13 mouse cellular contexts compared by ENCODE assay signal in genomic region chr7:82234010-82234897, GRCm38 (mm10).
A peak's percentile ranks its signal among the peaks of the same experiment; 100 is the strongest.
DNase-seq lines count a peak whose midpoint lies in the region; ATAC-seq lines count a peak whose summit lies in the region.
"Had no signal": no experiment of that assay in that cellular context is flagged by ENCODE, and none has a peak within 500 bp of the region (broad histone marks: within the 10 kb centered on the region; RNA-seq: fewer than 3 reads in every experiment).

No protein-coding gene starts in this region.

- 28% methylated on average over 11 of the region's 11 CpGs for WGBS in heart, embryonic 12.5 days
- 30% methylated on average over 11 of the region's 11 CpGs for WGBS in limb, embryonic 13.5 days
- WGBS in limb, embryonic 10.5 days, result 39% methylated on average over 11 of the region's 11 CpGs
- WGBS in forebrain, embryonic 11.5 days, result 54% methylated on average over 11 of the region's 11 CpGs

- ATAC-seq in heart, embryonic 12.5 days (ENCODE audit: insufficient number of reproducible peaks, low FRiP score), result peak; percentile 60
- ATAC-seq in limb, embryonic 13.5 days (ENCODE audit: low FRiP score, low read depth), result no peak
- no peak for ATAC-seq in forebrain, embryonic 11.5 days (replicated peaks; ENCODE audit: low FRiP score)

- H3K9ac ChIP-seq in heart, embryonic 12.5 days, result no peak overlapping the region
- H3K9ac ChIP-seq in limb, embryonic 13.5 days, result no peak overlapping the region
- H3K9ac ChIP-seq in forebrain, embryonic 11.5 days (ENCODE audit: low read length), result no peak overlapping the region

- no peak overlapping the region for H3K4me3 ChIP-seq in heart, embryonic 12.5 days
- H3K4me3 ChIP-seq in limb, embryonic 13.5 days, result no peak overlapping the region
- no peak overlapping the region for H3K4me3 ChIP-seq in limb, embryonic 10.5 days
- no peak overlapping the region for H3K4me3 ChIP-seq in forebrain, embryonic 11.5 days (ENCODE audit: low read depth, low read length)
- H3K4me3 ChIP-seq: erythroblast, embryonic 14.5 days; heart, embryonic 10.5 days had no signal

- H3K4me1 ChIP-seq in heart, embryonic 12.5 days (replicated peaks), result peaks cover 16% of the 10 kb centered on the region; the same call in 1 of the 2 replicates
- H3K4me1 ChIP-seq in limb, embryonic 13.5 days, result peaks cover 18% of the 10 kb centered on the region
- peaks cover 27% of the 10 kb centered on the region for H3K4me1 ChIP-seq in limb, embryonic 10.5 days
- H3K4me1 ChIP-seq in forebrain, embryonic 11.5 days (replicated peaks; ENCODE audit: control insufficient read depth, insufficient read depth, low read length), result peaks cover 3% of the 10 kb centered on the region; the same call in 1 of the 2 replicates

- H3K4me2 ChIP-seq in heart, embryonic 12.5 days, result no peak overlapping the region
- peak overlapping the region; percentile 16 for H3K4me2 ChIP-seq in limb, embryonic 13.5 days (replicated peaks)
- H3K4me2 ChIP-seq in forebrain, embryonic 11.5 days (ENCODE audit: low read depth, low read length, severe bottlenecking), result no peak overlapping the region

- DNase-seq in heart, postnatal 14 days, result no peak
- DNase-seq in limb, embryonic 10.5 days (ENCODE audit: low spot score), result no peak
- peak; percentile 86 for DNase-seq in ZHBTc4 (ENCODE audit: low read depth, low spot score)
- DNase-seq in thymus, postnatal 0 days (ENCODE audit: low spot score), result peak; percentile 71
- no peak for DNase-seq in forebrain, embryonic 11.5 days (ENCODE audit: low spot score)
- no peak for DNase-seq in layer of hippocampus, postnatal 36 days
- DNase-seq: adrenal gland, postnatal 10 days; kidney, postnatal 14 days; lung, postnatal 14 days had no signal

- H3K27ac ChIP-seq in heart, embryonic 12.5 days (ENCODE audit: poor library complexity, severe bottlenecking), result peak overlapping the region; percentile 14; the same call in 1 of the 2 replicates
- H3K27ac ChIP-seq in limb, embryonic 13.5 days, result no peak overlapping the region
- H3K27ac ChIP-seq in limb, embryonic 10.5 days, result no peak overlapping the region
- H3K27ac ChIP-seq in forebrain, embryonic 11.5 days (ENCODE audit: low read depth, low read length), result no peak overlapping the region
- H3K27ac ChIP-seq: heart, embryonic 10.5 days had no signal

- no peaks in the 10 kb centered on the region for H3K27me3 ChIP-seq in heart, embryonic 12.5 days (replicated peaks)
- H3K27me3 ChIP-seq in limb, embryonic 13.5 days, result no peaks in the 10 kb centered on the region
- H3K27me3 ChIP-seq in limb, embryonic 10.5 days (ENCODE audit: low read depth, poor library complexity, severe bottlenecking), result no peaks in the 10 kb centered on the region
- H3K27me3 ChIP-seq in forebrain, embryonic 11.5 days (ENCODE audit: control insufficient read depth, insufficient read depth, low read length), result no peaks in the 10 kb centered on the region

- no peaks in the 10 kb centered on the region for H3K9me3 ChIP-seq in heart, embryonic 12.5 days (replicated peaks)
- no peaks in the 10 kb centered on the region for H3K9me3 ChIP-seq in limb, embryonic 13.5 days
- no peaks in the 10 kb centered on the region for H3K9me3 ChIP-seq in limb, embryonic 10.5 days (replicated peaks)
- H3K9me3 ChIP-seq in forebrain, embryonic 11.5 days (ENCODE audit: control insufficient read depth, low read length), result no peaks in the 10 kb centered on the region
- H3K9me3 ChIP-seq: heart, embryonic 10.5 days had no signal

- intact Hi-C loops in heart, postnatal 14 days (cut with DNase I), result no loop called here

- no peaks in the 10 kb centered on the region for H3K36me3 ChIP-seq in heart, embryonic 12.5 days
- H3K36me3 ChIP-seq in limb, embryonic 13.5 days, result no peaks in the 10 kb centered on the region
- H3K36me3 ChIP-seq in limb, embryonic 10.5 days, result no peaks in the 10 kb centered on the region
- no peaks in the 10 kb centered on the region for H3K36me3 ChIP-seq in forebrain, embryonic 11.5 days (ENCODE audit: control insufficient read depth, insufficient read depth, low read length)
- H3K36me3 ChIP-seq: heart, embryonic 10.5 days had no signal

Comparison
In these comparisons a context has a peak if more than half of its experiments do, and no peak if none do; other contexts are left out.
1. DNase-seq: peak in ZHBTc4 (single experiment) and thymus, postnatal 0 days (single experiment); none in heart, postnatal 14 days (0 of 2), limb, embryonic 10.5 days (single experiment), forebrain, embryonic 11.5 days (single experiment) and layer of hippocampus, postnatal 36 days (0 of 2).